Mouse (Mus musculus) embryonic facial prominence, embryonic 14.5 days (tissue): ENCODE measurements around the gene Apmap. TPM values are rescaled to one million over a fixed set of nuclear protein-coding genes. Genes with fewer than 3 reads are reported as not detected.

ENCODE experiments used
- ATAC-seq: fragments of 200-750 bp; cut with Nextera tagmentation; 2 replicates; pipeline ENCODE4 v1.8.0; 2017; ENCODE audit warnings: low read depth, moderate number of reproducible peaks, moderate TSS enrichment
- DNase-seq: peaks from one replicate; pipeline ENCODE4 v3.0.0-alpha.2; 2015; ENCODE audit warnings: low spot score
- H3K27ac ChIP-seq: fragments of 300-500 bp; sonication (generic); replicated peaks from 2 replicates; pipeline ENCODE4 v1.5.1; 2014; ENCODE audit warnings: low read depth, mild to moderate bottlenecking, low read length, moderate library complexity
- H3K27me3 ChIP-seq: fragments of 300-500 bp; sonication (generic); replicated peaks from 2 replicates; pipeline ENCODE4 v1.6.1; 2014; ENCODE audit warnings: low read length; ENCODE audit not compliant: control insufficient read depth, insufficient read depth
- H3K36me3 ChIP-seq: fragments of 300-500 bp; sonication (generic); 2 replicates; pipeline ENCODE4 v1.6.1; 2014; ENCODE audit warnings: low read length, mixed read lengths; ENCODE audit not compliant: control insufficient read depth, insufficient read depth
- H3K4me1 ChIP-seq: fragments of 300-500 bp; sonication (generic); 2 replicates; pipeline ENCODE4 v1.6.1; 2014; ENCODE audit warnings: antibody characterized with exemption, low read length; ENCODE audit not compliant: control insufficient read depth, insufficient read depth
- H3K4me2 ChIP-seq: fragments of 300-500 bp; sonication (generic); 2 replicates; pipeline ENCODE4 v1.6.1; 2014; ENCODE audit warnings: low read depth, mild to moderate bottlenecking, low read length, moderate library complexity, mixed read lengths
- H3K4me3 ChIP-seq: fragments of 300-500 bp; sonication (generic); 2 replicates; pipeline ENCODE4 v1.5.1; 2014; ENCODE audit warnings: low read depth, mild to moderate bottlenecking, low read length
- H3K9ac ChIP-seq: fragments of 300-500 bp; sonication (generic); 2 replicates; pipeline ENCODE4 v1.6.1; 2014; ENCODE audit warnings: low read depth, mild to moderate bottlenecking, low read length, moderate library complexity, mixed read lengths
- H3K9me3 ChIP-seq: fragments of 300-500 bp; sonication (generic); 2 replicates; pipeline ENCODE4 v1.6.1; 2016; ENCODE audit warnings: low read length; ENCODE audit not compliant: control insufficient read depth
- WGBS: fragments of 180-500 bp; shearing (Covaris S2); extraction: QIAGEN DNeasy Blood & Tissue Kit; methylation state at CpG from one replicate; pipeline ENCODE4 v1.1.7; 2014; 5-methylcytosine and 5-hydroxymethylcytosine counted together
- polyA plus RNA-seq: library from polyadenylated mRNA; unstranded; fragments of >200 nt; fragmentation: Nextera tagmentation; extraction: Ambion mirVana; gene quantifications from 2 replicates; pipeline ENCODE4 v1.2.1, GENCODE M21; 2014

Gene Apmap
- polyA plus RNA-seq, 1 experiment from 2014 or later = 36.8 TPM

DNA sequence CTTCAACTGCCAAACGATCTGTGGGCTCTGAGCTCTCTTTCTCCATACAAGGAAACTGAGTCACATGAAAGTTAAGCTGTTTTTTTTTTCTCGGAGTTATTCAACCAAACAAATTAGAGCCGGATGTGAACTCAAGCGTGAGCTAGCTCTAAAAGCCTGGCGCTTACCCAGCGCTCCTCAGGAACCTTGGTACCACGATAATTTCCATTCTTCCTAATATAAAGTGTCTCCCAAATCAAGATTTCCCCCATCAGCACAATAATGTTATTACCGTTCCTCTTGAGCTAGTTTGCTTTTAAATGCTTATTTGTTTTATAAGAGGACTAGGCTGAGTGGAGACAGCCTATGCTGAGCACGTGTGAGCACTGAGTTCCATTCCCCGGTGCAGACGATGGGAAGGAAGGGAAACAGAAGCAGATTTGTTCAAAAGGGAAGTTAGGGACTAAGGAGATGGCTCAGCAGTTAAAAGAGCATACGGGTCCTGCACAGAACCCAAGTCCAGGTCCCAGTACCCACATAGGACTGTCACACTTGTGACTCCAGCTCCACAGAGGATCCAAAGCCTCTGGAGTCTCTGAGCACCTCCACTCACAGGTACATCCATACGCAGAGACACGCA is 39.4 kb upstream of the Apmap start:
- Histone ChIP-seq H3K4me3 (no peak overlapping the region), H3K27ac (no peak overlapping the region), H3K4me2 (no peak overlapping the region), H3K4me1 (no peaks in the 10 kb centered on the region), H3K36me3 (no peaks in the 10 kb centered on the region), H3K9me3 (no peaks in the 10 kb centered on the region), H3K9ac (no peak overlapping the region), H3K27me3 (no peaks in the 10 kb centered on the region)
- DNase-seq (no peak), ATAC-seq (no peak)
- 68% methylated on average over 14 of the region's 14 CpGs for WGBS

GRCm38 (mm10) chr2:150646411-150647121 is 38.2 kb upstream of the Apmap start:
- Histone ChIP-seq H3K36me3 (no peaks in the 10 kb centered on the region), H3K27ac (no peak overlapping the region), H3K9ac (no peak overlapping the region), H3K4me1 (no peaks in the 10 kb centered on the region), H3K27me3 (no peaks in the 10 kb centered on the region), H3K4me3 (no peak overlapping the region), H3K4me2 (no peak overlapping the region), H3K9me3 (no peaks in the 10 kb centered on the region)
- WGBS = 84% methylated on average over 8 of the region's 8 CpGs
- DNase-seq (no peak), ATAC-seq (no peak)

DNA sequence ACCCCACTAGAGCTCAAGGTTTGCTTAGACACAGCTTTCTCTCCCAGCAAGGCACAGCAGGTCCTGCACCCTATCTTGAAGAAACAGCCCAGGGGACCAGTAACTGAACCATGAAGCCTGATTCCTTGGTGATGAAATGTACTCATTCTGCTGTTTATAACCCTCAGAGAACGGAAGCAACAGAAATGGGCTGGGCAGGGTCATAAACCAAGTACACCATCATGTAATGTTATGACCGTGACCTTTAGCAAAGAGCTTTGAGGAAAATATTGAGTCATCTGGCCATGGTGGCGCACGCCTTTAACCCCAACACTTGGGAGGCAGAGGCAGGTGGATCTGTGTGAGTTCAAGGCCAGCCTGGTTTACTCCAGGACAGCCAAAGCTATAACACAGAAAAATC is 36.9 kb upstream of the Apmap start:
- H3K4me2 ChIP-seq = no peak overlapping the region
- 90% methylated on average over 4 of the region's 4 CpGs for WGBS
- H3K9me3 ChIP-seq = no peaks in the 10 kb centered on the region
- no peak overlapping the region for H3K9ac ChIP-seq
- no peak overlapping the region for H3K27ac ChIP-seq
- no peaks in the 10 kb centered on the region for H3K4me1 ChIP-seq
- no peaks in the 10 kb centered on the region for H3K36me3 ChIP-seq
- no peak overlapping the region for H3K4me3 ChIP-seq
- DNase-seq (no peak), ATAC-seq (no peak)
- H3K27me3 ChIP-seq = no peaks in the 10 kb centered on the region

- Histone ChIP-seq H3K36me3 (no peaks in the 10 kb centered on the region), H3K27ac (peak overlapping the region; percentile 1; the same call in 1 of the 2 replicates), H3K27me3 (no peaks in the 10 kb centered on the region), H3K9ac (no peak overlapping the region), H3K9me3 (no peaks in the 10 kb centered on the region), H3K4me3 (no peak overlapping the region), H3K4me1 (no peaks in the 10 kb centered on the region), H3K4me2 (no peak overlapping the region)
- WGBS = 37% methylated on average over 8 of the region's 8 CpGs
- ATAC-seq (peak; percentile 93), DNase-seq (peak; percentile 59)
Measured at GRCm38 (mm10) chr2:150643726-150644415, 35.5 kb upstream of the Apmap start.

DNA sequence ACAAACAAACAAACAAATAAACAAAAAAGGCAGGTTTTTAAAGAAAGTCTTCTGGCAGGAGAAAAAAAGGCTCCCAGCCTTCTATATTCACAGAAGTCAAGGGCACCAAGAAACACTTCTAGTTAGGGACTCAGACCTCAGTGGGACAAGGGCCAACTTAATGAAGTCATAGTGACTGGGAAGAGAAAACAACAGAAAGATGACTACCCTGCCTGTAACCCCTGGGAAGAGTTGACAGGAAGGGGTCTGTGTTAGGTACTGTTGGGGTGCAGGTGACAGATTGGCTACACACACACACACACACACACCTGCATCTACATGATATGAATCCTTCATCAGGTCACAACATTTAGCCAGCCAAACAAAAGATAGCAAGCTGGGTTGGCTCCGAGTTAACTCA is 34.8 kb upstream of the Apmap start:
- no peaks in the 10 kb centered on the region for H3K36me3 ChIP-seq
- H3K27me3 ChIP-seq = no peaks in the 10 kb centered on the region
- DNase-seq (no peak), ATAC-seq (no peak)
- H3K4me3 ChIP-seq = no peak overlapping the region
- H3K27ac ChIP-seq = no peak overlapping the region
- no peaks in the 10 kb centered on the region for H3K4me1 ChIP-seq
- no peaks in the 10 kb centered on the region for H3K9me3 ChIP-seq
- WGBS = 88% methylated on average over 1 of the region's 1 CpGs
- no peak overlapping the region for H3K4me2 ChIP-seq
- no peak overlapping the region for H3K9ac ChIP-seq

DNA sequence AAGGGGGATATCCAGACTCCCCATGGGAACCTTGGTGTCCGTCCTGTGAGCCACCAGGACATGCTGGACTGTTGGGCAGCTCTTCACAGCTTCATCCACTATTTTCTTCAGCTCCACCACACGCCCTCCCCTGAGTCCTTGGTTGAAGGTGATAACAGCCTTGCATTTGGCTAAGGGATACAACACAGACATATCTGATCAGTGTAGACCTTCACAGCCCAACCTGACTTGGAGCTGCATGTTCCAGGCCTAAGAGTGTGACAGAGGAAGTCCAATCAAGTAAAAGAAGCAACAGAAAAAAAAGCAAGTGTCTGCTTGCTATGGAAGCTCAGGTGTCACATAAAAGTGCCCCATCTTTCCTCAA is 30.0 kb upstream of the Apmap start:
- no peaks in the 10 kb centered on the region for H3K4me1 ChIP-seq

GRCm38 (mm10) chr2:150637702-150638369 is 29.5 kb upstream of the Apmap start:
- Histone ChIP-seq H3K9ac (no peak overlapping the region), H3K36me3 (no peaks in the 10 kb centered on the region), H3K9me3 (no peaks in the 10 kb centered on the region), H3K4me3 (no peak overlapping the region), H3K27me3 (no peaks in the 10 kb centered on the region), H3K27ac (no peak overlapping the region), H3K4me1 (no peaks in the 10 kb centered on the region), H3K4me2 (no peak overlapping the region)
- 67% methylated on average over 6 of the region's 6 CpGs for WGBS
- DNase-seq (no peak), ATAC-seq (no peak)

More for the DNA sequence above, 30.0 kb upstream of the Apmap start:
- Histone ChIP-seq H3K27ac (no peak overlapping the region), H3K9me3 (no peaks in the 10 kb centered on the region), H3K4me3 (no peak overlapping the region), H3K27me3 (no peaks in the 10 kb centered on the region), H3K4me2 (no peak overlapping the region), H3K9ac (no peak overlapping the region), H3K36me3 (no peaks in the 10 kb centered on the region)
- no peak for DNase-seq
- WGBS = 45% methylated on average over 2 of the region's 2 CpGs
- ATAC-seq = no peak

- DNase-seq = no peak
- H3K9ac ChIP-seq = no peak overlapping the region
- H3K36me3 ChIP-seq = no peaks in the 10 kb centered on the region
- no peaks in the 10 kb centered on the region for H3K4me1 ChIP-seq
- H3K9me3 ChIP-seq = no peaks in the 10 kb centered on the region
- no peak overlapping the region for H3K4me3 ChIP-seq
- ATAC-seq = no peak
- WGBS = 71% methylated on average over 3 of the region's 3 CpGs
- no peak overlapping the region for H3K27ac ChIP-seq
- no peaks in the 10 kb centered on the region for H3K27me3 ChIP-seq
- no peak overlapping the region for H3K4me2 ChIP-seq
Measured at GRCm38 (mm10) chr2:150635877-150636446, 27.6 kb upstream of the Apmap start.
